Mouse (Mus musculus) kidney, embryonic 16.5 days (tissue): ENCODE measurements around the gene Lrrc26. TPM values are rescaled to one million over a fixed set of nuclear protein-coding genes. Genes with fewer than 3 reads are reported as not detected.
A peak's percentile ranks its signal among the peaks of the same experiment; 100 is the strongest.

Experiments
- ATAC-seq: fragments of 200-750 bp; cut with Nextera tagmentation; 2 replicates; pipeline ENCODE4 v1.8.0; 2017; ENCODE audit warnings: moderate TSS enrichment; ENCODE audit not compliant: low FRiP score, low TSS enrichment
- H3K27ac ChIP-seq: fragments of 300-500 bp; sonication (generic); 2 replicates; pipeline ENCODE4 v1.5.1; 2014; ENCODE audit warnings: low read length
- H3K27me3 ChIP-seq: fragments of 300-500 bp; sonication (generic); 2 replicates; pipeline ENCODE4 v1.6.1; 2014; ENCODE audit warnings: low read length, control low read depth, mixed read lengths; ENCODE audit not compliant: insufficient read depth
- H3K36me3 ChIP-seq: fragments of 300-500 bp; sonication (generic); 2 replicates; pipeline ENCODE4 v1.6.1; 2014; ENCODE audit warnings: low read length, control low read depth, mixed read lengths; ENCODE audit not compliant: insufficient read depth
- H3K4me1 ChIP-seq: fragments of 300-500 bp; sonication (generic); 2 replicates; pipeline ENCODE4 v1.6.1; 2014; ENCODE audit warnings: low read length, control low read depth, mixed read lengths; ENCODE audit not compliant: insufficient read depth
- H3K4me2 ChIP-seq: fragments of 300-500 bp; sonication (generic); replicated peaks from 2 replicates; pipeline ENCODE4 v1.6.1; 2014; ENCODE audit warnings: low read depth, low read length
- H3K4me3 ChIP-seq: fragments of 300-500 bp; sonication (generic); 2 replicates; pipeline ENCODE4 v1.5.1; 2014; ENCODE audit warnings: mild to moderate bottlenecking, low read length
- H3K9ac ChIP-seq: fragments of 300-500 bp; sonication (generic); replicated peaks from 2 replicates; pipeline ENCODE4 v1.6.1; 2014; ENCODE audit warnings: low read length
- H3K9me3 ChIP-seq: fragments of 300-500 bp; sonication (generic); 2 replicates; pipeline ENCODE4 v1.6.1; 2016; ENCODE audit warnings: low read length, control low read depth
- WGBS: fragments of 180-500 bp; shearing (Covaris S2); extraction: QIAGEN DNeasy Blood & Tissue Kit; methylation state at CpG from one replicate; pipeline ENCODE4 v1.1.7; 2014; 5-methylcytosine and 5-hydroxymethylcytosine counted together
- polyA plus RNA-seq: library from polyadenylated mRNA; unstranded; fragments of >200 nt; fragmentation: Nextera tagmentation; extraction: Ambion mirVana; gene quantifications from 2 replicates; pipeline ENCODE4 v1.2.1, GENCODE M21; 2015

The Lrrc26 gene
- polyA plus RNA-seq, 1 experiment from 2014 or later, result not detected

GRCm38 (mm10) chr2:25332286-25333160 is 42.8 kb downstream of the Lrrc26 start, which contains the start of gene Man1b1:
Gene Man1b1, plus strand, starts transcription at chr2:25332338.
- ATAC-seq, result peak; percentile 99
- WGBS, result under 1% methylated on average over 78 of the region's 78 CpGs
- no peaks in the 10 kb centered on the region for H3K9me3 ChIP-seq

DNA sequence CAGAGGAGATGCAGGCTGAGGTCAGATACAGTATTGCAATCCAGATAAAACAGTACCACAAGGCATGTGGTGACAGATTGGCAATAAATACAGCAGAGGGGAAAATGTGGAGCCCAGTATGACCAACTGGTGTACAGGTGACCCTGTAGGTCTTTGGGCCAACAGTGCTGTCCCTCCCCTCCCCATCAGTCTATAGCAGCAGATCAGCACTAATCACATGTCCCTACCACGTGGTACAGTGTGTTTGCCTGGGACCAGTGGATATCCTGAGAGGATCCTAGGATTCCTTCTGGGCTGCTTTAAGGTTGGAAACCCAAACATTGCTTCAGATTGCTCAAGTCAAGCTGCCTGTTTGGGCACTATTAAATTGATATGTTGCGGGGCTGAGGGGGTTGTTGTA is 43.9 kb downstream of the Lrrc26 start:
- H3K4me3 ChIP-seq, result peak overlapping the region; percentile 92
- H3K36me3 ChIP-seq, result peaks cover 40% of the 10 kb centered on the region
- no peak for ATAC-seq
- no peak overlapping the region for H3K27ac ChIP-seq
- no peaks in the 10 kb centered on the region for H3K9me3 ChIP-seq
- peaks cover 14% of the 10 kb centered on the region for H3K4me1 ChIP-seq
- WGBS, result 89% methylated on average over 2 of the region's 2 CpGs
- no peaks in the 10 kb centered on the region for H3K27me3 ChIP-seq
- peak overlapping the region; percentile 86 for H3K4me2 ChIP-seq
- peak overlapping the region; percentile 84 for H3K9ac ChIP-seq

More at GRCm38 (mm10) chr2:25332286-25333160, 42.8 kb downstream of the Lrrc26 start, which contains the start of gene Man1b1:
- H3K27ac ChIP-seq, result peak within 1 kb of the TSS; percentile 84
- H3K9ac ChIP-seq, result peak within 1 kb of the TSS; percentile 84
- peaks cover 14% of the 10 kb centered on the region for H3K4me1 ChIP-seq
- peak within 1 kb of the TSS; percentile 86 for H3K4me2 ChIP-seq
- peaks cover 34% of the 10 kb centered on the region; the same call in 1 of the 2 replicates for H3K36me3 ChIP-seq
- H3K4me3 ChIP-seq, result peak within 1 kb of the TSS; percentile 92
- no peaks in the 10 kb centered on the region for H3K27me3 ChIP-seq

- H3K4me3 ChIP-seq, result no peak overlapping the region
- H3K27ac ChIP-seq, result no peak overlapping the region
- H3K9ac ChIP-seq, result no peak overlapping the region
- H3K36me3 ChIP-seq, result peaks cover 73% of the 10 kb centered on the region
- no peak overlapping the region for H3K4me2 ChIP-seq
- no peaks in the 10 kb centered on the region for H3K27me3 ChIP-seq
- H3K9me3 ChIP-seq, result no peaks in the 10 kb centered on the region
- H3K4me1 ChIP-seq, result peaks cover 5% of the 10 kb centered on the region
- 86% methylated on average over 6 of the region's 6 CpGs for WGBS
- no peak for ATAC-seq
These were observed 48.6 kb downstream of the Lrrc26 start for GRCm38 (mm10) chr2:25338303-25338702.

Other genes starting within 250 kb of the Lrrc26 start
- gene Nsmf, start 235.6 kb upstream of the Lrrc26 start, polyA plus RNA-seq, result 101 and 103 TPM in 2 replicates
- 8.6 and 10.0 TPM in 2 replicates for gene Entpd8, start 209.6 kb upstream of the Lrrc26 start, polyA plus RNA-seq
- gene Noxa1, start 194.8 kb upstream of the Lrrc26 start, polyA plus RNA-seq, result 0.39 and 0.65 TPM in 2 replicates
- 18.4 and 18.8 TPM in 2 replicates for gene Nrarp, start 109.2 kb upstream of the Lrrc26 start, polyA plus RNA-seq
- 16.0 and 16.8 TPM in 2 replicates for gene Tor4a, start 93.0 kb upstream of the Lrrc26 start, polyA plus RNA-seq
- 131 and 138 TPM in 2 replicates for gene Nelfb, start 78.4 kb upstream of the Lrrc26 start, polyA plus RNA-seq
- gene Stpg3, start 75.3 kb upstream of the Lrrc26 start, polyA plus RNA-seq, result 0.54 and 0.82 TPM in 2 replicates
- 0.37 TPM in 1 of 2 replicates, not detected in the other for gene Fam166a, start 71.2 kb upstream of the Lrrc26 start, polyA plus RNA-seq
- gene Tubb4b, start 65.2 kb upstream of the Lrrc26 start, polyA plus RNA-seq, result 627 and 671 TPM in 2 replicates
- 1.9 and 2.0 TPM in 2 replicates for gene Slc34a3, start 55.6 kb upstream of the Lrrc26 start, polyA plus RNA-seq
- 0.55 and 0.69 TPM in 2 replicates for gene Rnf224, start 53.1 kb upstream of the Lrrc26 start, polyA plus RNA-seq
- 24.0 and 26.3 TPM in 2 replicates for gene Rnf208, start 47.7 kb upstream of the Lrrc26 start, polyA plus RNA-seq
- 0.21 and 0.30 TPM in 2 replicates for gene Cysrt1, start 47.5 kb upstream of the Lrrc26 start, polyA plus RNA-seq
- gene AL732309.1, start 43.1 kb upstream of the Lrrc26 start, polyA plus RNA-seq, result 6.1 and 7.0 TPM in 2 replicates
- gene Tmem203, start 34.5 kb upstream of the Lrrc26 start, polyA plus RNA-seq, result 24.8 and 25.6 TPM in 2 replicates
- 12.0 and 12.1 TPM in 2 replicates for gene Tprn, start 27.3 kb upstream of the Lrrc26 start, polyA plus RNA-seq
- 209 and 211 TPM in 2 replicates for gene Ssna1, start 17.5 kb upstream of the Lrrc26 start, polyA plus RNA-seq
- gene Anapc2, start 17.4 kb upstream of the Lrrc26 start, polyA plus RNA-seq, result 146 and 152 TPM in 2 replicates
- not detected in 2 replicates for gene Tmem210, start 1.8 kb upstream of the Lrrc26 start, polyA plus RNA-seq
- gene Grin1, start 29.3 kb downstream of the Lrrc26 start, polyA plus RNA-seq, result 0.22 and 0.60 TPM in 2 replicates
- gene Man1b1, start 42.4 kb downstream of the Lrrc26 start, polyA plus RNA-seq, result 53.7 and 57.5 TPM in 2 replicates
- 32.8 and 33.2 TPM in 2 replicates for gene Dpp7, start 66.4 kb downstream of the Lrrc26 start, polyA plus RNA-seq
- gene Uap1l1, start 75.8 kb downstream of the Lrrc26 start, polyA plus RNA-seq, result 38.9 and 49.2 TPM in 2 replicates
- 39.3 and 41.2 TPM in 2 replicates for gene Sapcd2, start 82.4 kb downstream of the Lrrc26 start, polyA plus RNA-seq
- 5.5 and 6.4 TPM in 2 replicates for gene Entpd2, start 106.0 kb downstream of the Lrrc26 start, polyA plus RNA-seq
- 52.4 and 58.3 TPM in 2 replicates for gene Npdc1, start 109.4 kb downstream of the Lrrc26 start, polyA plus RNA-seq
- not detected in 2 replicates for gene Fut7, start 133.4 kb downstream of the Lrrc26 start, polyA plus RNA-seq
- 12.7 and 14.3 TPM in 2 replicates for gene Abca2, start 138.8 kb downstream of the Lrrc26 start, polyA plus RNA-seq
- gene Clic3, start 166.9 kb downstream of the Lrrc26 start, polyA plus RNA-seq, result 3.9 and 8.5 TPM in 2 replicates
- 33.8 and 35.9 TPM in 2 replicates for gene Paxx, start 171.2 kb downstream of the Lrrc26 start, polyA plus RNA-seq
- 1.8 and 4.7 TPM in 2 replicates for gene Ptgds, start 180.1 kb downstream of the Lrrc26 start, polyA plus RNA-seq
- gene Lcn12, start 204.0 kb downstream of the Lrrc26 start, polyA plus RNA-seq, result not detected in 2 replicates
- gene Fbxw5, start 210.8 kb downstream of the Lrrc26 start, polyA plus RNA-seq, result 105 and 115 TPM in 2 replicates
- gene C8g, start 211.8 kb downstream of the Lrrc26 start, polyA plus RNA-seq, result 9.5 and 9.6 TPM in 2 replicates